Mouse (Mus musculus) thymus, adult 2 months (tissue): ENCODE measurements at regions not wholly inside any gene's neighbourhood (a gene's known extent, or its start where the extent isn't known, plus 50 kb on each side); places are given as distances from the start of the nearest gene placed in this dataset.
"Not testable (repeated sequence)": the region's sequence is repeated elsewhere in the genome, so short reads cannot be mapped to it uniquely, and the experiment has no call there.

Source experiments
- DNase-seq: peaks from one replicate; pipeline ENCODE4 v3.0.0; 2021
- H3K27ac ChIP-seq: fragments of 200-500 bp; 2 replicates; pipeline ENCODE4 v1.5.1; 2012; ENCODE audit warnings: low read length, control low read depth; ENCODE audit not compliant: control insufficient read depth, insufficient read depth
- H3K27me3 ChIP-seq: fragments of 200-500 bp; 2 replicates; pipeline ENCODE4 v1.6.1; 2012; ENCODE audit warnings: mild to moderate bottlenecking, low read length, moderate library complexity, mixed read lengths; ENCODE audit not compliant: control insufficient read depth, insufficient read depth
- H3K36me3 ChIP-seq: fragments of 200-500 bp; 2 replicates; pipeline ENCODE4 v1.6.1; 2012; ENCODE audit warnings: mild to moderate bottlenecking, low read length, moderate library complexity; ENCODE audit not compliant: control insufficient read depth, insufficient read depth
- H3K4me1 ChIP-seq: fragments of 200-500 bp; replicated peaks from 2 replicates; pipeline ENCODE4 v1.6.1; 2012; ENCODE audit warnings: low read length; ENCODE audit not compliant: control insufficient read depth, insufficient read depth
- H3K4me3 ChIP-seq: fragments of 200-500 bp; 2 replicates; pipeline ENCODE4 v1.5.1; 2012; ENCODE audit warnings: mild to moderate bottlenecking, low read length, control low read depth, moderate library complexity; ENCODE audit not compliant: control insufficient read depth, insufficient read depth
- CTCF ChIP-seq: fragments of 200-500 bp; IDR thresholded peaks from 2 replicates; pipeline ENCODE4 v1.5.1; 2012; ENCODE audit warnings: mild to moderate bottlenecking, control low read depth, low read length, moderate library complexity, borderline replicate concordance; ENCODE audit not compliant: control insufficient read depth, poor library complexity, insufficient read depth; ENCODE audit errors: extremely low read depth
- POLR2A ChIP-seq: fragments of 200-500 bp; IDR thresholded peaks from 2 replicates; pipeline ENCODE4 v1.6.1; 2012; ENCODE audit warnings: mild to moderate bottlenecking, low read length, control low read depth, moderate library complexity; ENCODE audit not compliant: control insufficient read depth, poor library complexity, insufficient read depth; ENCODE audit errors: extremely low read depth
- WGBS: fragments of 180-500 bp; shearing (Covaris S2); methylation state at CpG from one replicate; pipeline ENCODE4 v1.1.7; 2018; 5-methylcytosine and 5-hydroxymethylcytosine counted together

- H3K4me3 ChIP-seq, result no peak overlapping the region
- no peaks in the 10 kb centered on the region for H3K36me3 ChIP-seq
- no peaks in the 10 kb centered on the region for H3K4me1 ChIP-seq
- no peak overlapping the region for H3K27ac ChIP-seq
- H3K27me3 ChIP-seq, result no peaks in the 10 kb centered on the region
- TF ChIP-seq CTCF, result no peak
- TF ChIP-seq POLR2A, result no peak
- WGBS, result 83% methylated on average over 4 of the region's 4 CpGs
- no peak for DNase-seq
These were observed 128.2 kb upstream of the Kctd3 start for GRCm38 (mm10) chr1:189135826-189136225.

- WGBS, result 93% methylated on average over 2 of the region's 2 CpGs
- no peaks in the 10 kb centered on the region for H3K27me3 ChIP-seq
- DNase-seq, result no peak
- no peak overlapping the region for H3K27ac ChIP-seq
- TF ChIP-seq CTCF, result no peak
- TF ChIP-seq POLR2A, result no peak
- H3K4me1 ChIP-seq, result no peaks in the 10 kb centered on the region
- no peaks in the 10 kb centered on the region for H3K36me3 ChIP-seq
- no peak overlapping the region for H3K4me3 ChIP-seq
These were observed 121.1 kb upstream of the Kctd3 start for GRCm38 (mm10) chr1:189128706-189129105.

- H3K27ac ChIP-seq, H3K4me3 ChIP-seq, DNase-seq: not testable (repeated sequence)
These were observed 120.6 kb upstream of the Kctd3 start for GRCm38 (mm10) chr1:189128246-189128645.

GRCm38 (mm10) chr1:189127367-189127766 is 119.7 kb upstream of the Kctd3 start:
- Histone ChIP-seq H3K36me3 (no peaks in the 10 kb centered on the region), H3K4me3 (no peak overlapping the region), H3K4me1 (no peaks in the 10 kb centered on the region), H3K27ac (no peak overlapping the region), H3K27me3 (no peaks in the 10 kb centered on the region)
- 73% methylated on average over 5 of the region's 5 CpGs for WGBS
- TF ChIP-seq CTCF (no peak), POLR2A (no peak)
- DNase-seq, result no peak

More at GRCm38 (mm10) chr1:189128246-189128645, 120.6 kb upstream of the Kctd3 start:
- not testable (repeated sequence) for H3K4me1 ChIP-seq, H3K36me3 ChIP-seq, H3K27me3 ChIP-seq
- 68% methylated on average over 5 of the region's 5 CpGs for WGBS

GRCm38 (mm10) chr1:189119941-189120735 is 112.5 kb upstream of the Kctd3 start:
- H3K27ac ChIP-seq, result no peak overlapping the region
- no peaks in the 10 kb centered on the region for H3K4me1 ChIP-seq
- TF ChIP-seq POLR2A, result no peak
- no peak for TF ChIP-seq CTCF
- no peak for DNase-seq
- no peaks in the 10 kb centered on the region for H3K27me3 ChIP-seq
- no peaks in the 10 kb centered on the region for H3K36me3 ChIP-seq
- 95% methylated on average over 6 of the region's 6 CpGs for WGBS
- no peak overlapping the region for H3K4me3 ChIP-seq

GRCm38 (mm10) chr1:189119005-189119404 is 111.4 kb upstream of the Kctd3 start:
- H3K4me3 ChIP-seq, H3K27ac ChIP-seq, H3K36me3 ChIP-seq, H3K27me3 ChIP-seq, DNase-seq, H3K4me1 ChIP-seq: not testable (repeated sequence)
- WGBS, result 16% methylated on average over 1 of the region's 1 CpGs

- no peaks in the 10 kb centered on the region for H3K4me1 ChIP-seq
- no peaks in the 10 kb centered on the region for H3K27me3 ChIP-seq
- H3K27ac ChIP-seq, result no peak overlapping the region
- 20% methylated on average over 5 of the region's 5 CpGs for WGBS
- no peak overlapping the region for H3K4me3 ChIP-seq
- no peak for TF ChIP-seq CTCF
- TF ChIP-seq POLR2A, result no peak
- H3K36me3 ChIP-seq, result no peaks in the 10 kb centered on the region
- DNase-seq, result no peak
These were observed 110.9 kb upstream of the Kctd3 start for GRCm38 (mm10) chr1:189118582-189118981.
